Mouse (Mus musculus): ENCODE data around the gene Bag6. TPM values are rescaled to one million over a fixed set of nuclear protein-coding genes. Genes with fewer than 3 reads are reported as not detected.
A peak's percentile ranks its signal among the peaks of the same experiment; 100 is the strongest.

Bag6 gene
- polyA plus RNA-seq, 1 experiment from 2014 or later = 57.8 TPM

GRCm38 (mm10) chr17:35174201-35174977 lies 39.4 kb downstream of the Bag6 start:
- no peak for ATAC-seq (ENCODE audit: insufficient number of reproducible peaks, low FRiP score, low TSS enrichment, low read depth)
- no peaks in the 10 kb centered on the region for H3K27me3 ChIP-seq
- H3K9ac ChIP-seq = no peak overlapping the region
- H3K4me2 ChIP-seq (replicated peaks) = no peak overlapping the region
- no peaks in the 10 kb centered on the region for H3K36me3 ChIP-seq
- no peaks in the 10 kb centered on the region for H3K9me3 ChIP-seq (replicated peaks)
- no peak overlapping the region for H3K4me3 ChIP-seq (replicated peaks)
- H3K4me1 ChIP-seq = peaks cover 18% of the 10 kb centered on the region
- 52% methylated on average over 8 of the region's 8 CpGs for WGBS
- 0 out of 2 replicates have a peak overlapping the region, but pooled peaks have one; percentile 22 for H3K27ac ChIP-seq (replicated peaks)

- no peak for ATAC-seq (ENCODE audit: insufficient number of reproducible peaks, low FRiP score, low TSS enrichment, low read depth)
- no peak overlapping the region for H3K4me3 ChIP-seq (replicated peaks)
- H3K9me3 ChIP-seq (replicated peaks) = no peaks in the 10 kb centered on the region
- peaks cover 18% of the 10 kb centered on the region for H3K4me1 ChIP-seq
- H3K27me3 ChIP-seq = no peaks in the 10 kb centered on the region
- no peak overlapping the region for H3K9ac ChIP-seq
- H3K27ac ChIP-seq (replicated peaks) = no peak overlapping the region
- H3K36me3 ChIP-seq = no peaks in the 10 kb centered on the region
- no peak overlapping the region for H3K4me2 ChIP-seq (replicated peaks)
- 61% methylated on average over 6 of the region's 6 CpGs for WGBS
These were observed 40.4 kb downstream of the Bag6 start for GRCm38 (mm10) chr17:35175382-35175781.

- ATAC-seq (ENCODE audit: insufficient number of reproducible peaks, low FRiP score, low TSS enrichment, low read depth) = no peak
- Histone ChIP-seq H3K9me3 (replicated peaks) (no peaks in the 10 kb centered on the region), H3K4me3 (replicated peaks) (no peak within 1 kb of the TSS), H3K4me1 (peaks cover 18% of the 10 kb centered on the region), H3K9ac (no peak within 1 kb of the TSS), H3K4me2 (replicated peaks) (no peak within 1 kb of the TSS), H3K27ac (replicated peaks) (no peak within 1 kb of the TSS), H3K27me3 (no peaks in the 10 kb centered on the region), H3K36me3 (no peaks in the 10 kb centered on the region)
- 47% methylated on average over 2 of the region's 2 CpGs for WGBS
These were observed 41.0 kb downstream of the Bag6 start, which contains the start of gene Aif1 for GRCm38 (mm10) chr17:35175968-35176367. TSS of gene Aif1 (minus strand) at chr17:35176068.

GRCm38 (mm10) chr17:35178528-35178927 lies 43.5 kb downstream of the Bag6 start:
- no peak overlapping the region for H3K27ac ChIP-seq (replicated peaks)
- H3K4me3 ChIP-seq (replicated peaks) = no peak overlapping the region
- peaks cover 10% of the 10 kb centered on the region for H3K4me1 ChIP-seq
- ATAC-seq (ENCODE audit: insufficient number of reproducible peaks, low FRiP score, low TSS enrichment, low read depth) = peak; percentile 39; the same call in 1 of the 2 replicates
- H3K27me3 ChIP-seq = no peaks in the 10 kb centered on the region
- H3K9me3 ChIP-seq (replicated peaks) = no peaks in the 10 kb centered on the region
- no peak overlapping the region for H3K9ac ChIP-seq
- 10% methylated on average over 5 of the region's 5 CpGs for WGBS
- no peak overlapping the region for H3K4me2 ChIP-seq (replicated peaks)
- no peaks in the 10 kb centered on the region for H3K36me3 ChIP-seq

- WGBS = 75% methylated on average over 5 of the region's 5 CpGs
These were observed 45.1 kb downstream of the Bag6 start for GRCm38 (mm10) chr17:35180093-35180492.

GRCm38 (mm10) chr17:35185639-35186611 lies 50.9 kb downstream of the Bag6 start:
- Histone ChIP-seq H3K4me1 (peaks cover 13% of the 10 kb centered on the region; the same call in 1 of the 2 replicates), H3K27me3 (no peaks in the 10 kb centered on the region), H3K36me3 (no peaks in the 10 kb centered on the region), H3K4me2 (replicated peaks) (peak overlapping the region; percentile 45), H3K4me3 (replicated peaks) (peak overlapping the region; percentile 48), H3K27ac (replicated peaks) (peak overlapping the region; percentile 78), H3K9me3 (replicated peaks) (no peaks in the 10 kb centered on the region), H3K9ac (no peak overlapping the region)
- 1% methylated on average over 18 of the region's 18 CpGs for WGBS
- ATAC-seq (ENCODE audit: insufficient number of reproducible peaks, low FRiP score, low TSS enrichment, low read depth) = peak; percentile 77

More at GRCm38 (mm10) chr17:35180093-35180492, 45.1 kb downstream of the Bag6 start:
- ATAC-seq (ENCODE audit: insufficient number of reproducible peaks, low FRiP score, low TSS enrichment, low read depth) = no peak
- no peaks in the 10 kb centered on the region for H3K27me3 ChIP-seq
- no peak overlapping the region for H3K9ac ChIP-seq
- no peak overlapping the region for H3K4me2 ChIP-seq (replicated peaks)
- no peak overlapping the region for H3K27ac ChIP-seq (replicated peaks)
- no peaks in the 10 kb centered on the region for H3K9me3 ChIP-seq (replicated peaks)
- H3K4me3 ChIP-seq (replicated peaks) = no peak overlapping the region
- no peaks in the 10 kb centered on the region for H3K36me3 ChIP-seq
- no peaks in the 10 kb centered on the region for H3K4me1 ChIP-seq

- Histone ChIP-seq H3K4me3 (replicated peaks) (peak overlapping the region; percentile 48), H3K4me2 (replicated peaks) (peak overlapping the region; percentile 45), H3K9me3 (replicated peaks) (no peaks in the 10 kb centered on the region), H3K9ac (no peak overlapping the region), H3K36me3 (no peaks in the 10 kb centered on the region), H3K4me1 (peaks cover 13% of the 10 kb centered on the region; the same call in 1 of the 2 replicates), H3K27me3 (no peaks in the 10 kb centered on the region), H3K27ac (replicated peaks) (peak overlapping the region; percentile 78)
- WGBS = under 1% methylated on average over 4 of the region's 4 CpGs
- 0 out of 2 replicates have a peak, but pooled peaks have one; percentile 9 for ATAC-seq (ENCODE audit: insufficient number of reproducible peaks, low FRiP score, low TSS enrichment, low read depth)
These were observed 51.7 kb downstream of the Bag6 start for GRCm38 (mm10) chr17:35186681-35187080.

GRCm38 (mm10) chr17:35187345-35187744 lies 52.4 kb downstream of the Bag6 start:
- Histone ChIP-seq H3K4me1 (peaks cover 13% of the 10 kb centered on the region; the same call in 1 of the 2 replicates), H3K36me3 (no peaks in the 10 kb centered on the region), H3K27ac (replicated peaks) (no peak overlapping the region), H3K27me3 (no peaks in the 10 kb centered on the region), H3K9me3 (replicated peaks) (no peaks in the 10 kb centered on the region), H3K4me3 (replicated peaks) (no peak overlapping the region), H3K4me2 (replicated peaks) (no peak overlapping the region), H3K9ac (no peak overlapping the region)
- no peak for ATAC-seq (ENCODE audit: insufficient number of reproducible peaks, low FRiP score, low TSS enrichment, low read depth)
- WGBS = 67% methylated on average over 4 of the region's 4 CpGs

GRCm38 (mm10) chr17:35187959-35188610 lies 53.1 kb downstream of the Bag6 start, which contains the start of gene Lst1:
TSS of gene Lst1 (minus strand) at chr17:35188439.
- Histone ChIP-seq H3K36me3 (no peaks in the 10 kb centered on the region), H3K27me3 (no peaks in the 10 kb centered on the region), H3K27ac (replicated peaks) (no peak within 1 kb of the TSS), H3K9ac (no peak within 1 kb of the TSS), H3K4me2 (replicated peaks) (no peak within 1 kb of the TSS), H3K4me3 (replicated peaks) (no peak within 1 kb of the TSS), H3K9me3 (replicated peaks) (no peaks in the 10 kb centered on the region), H3K4me1 (peaks cover 13% of the 10 kb centered on the region; the same call in 1 of the 2 replicates)
- ATAC-seq (ENCODE audit: insufficient number of reproducible peaks, low FRiP score, low TSS enrichment, low read depth) = no peak
- WGBS = 75% methylated on average over 7 of the region's 7 CpGs

- no peaks in the 10 kb centered on the region for H3K9me3 ChIP-seq (replicated peaks)
- no peak for ATAC-seq (ENCODE audit: insufficient number of reproducible peaks, low FRiP score, low TSS enrichment, low read depth)
- no peak overlapping the region for H3K9ac ChIP-seq
- H3K4me2 ChIP-seq (replicated peaks) = no peak overlapping the region
- no peak overlapping the region for H3K27ac ChIP-seq (replicated peaks)
- no peak overlapping the region for H3K4me3 ChIP-seq (replicated peaks)
- H3K4me1 ChIP-seq = peaks cover 13% of the 10 kb centered on the region; the same call in 1 of the 2 replicates
- 57% methylated on average over 1 of the region's 1 CpGs for WGBS
- H3K27me3 ChIP-seq = peaks cover 5% of the 10 kb centered on the region; the same call in 1 of the 2 replicates
- no peaks in the 10 kb centered on the region for H3K36me3 ChIP-seq
These were observed 54.2 kb downstream of the Bag6 start for GRCm38 (mm10) chr17:35189186-35189585.

All from embryonic facial prominence, embryonic 15.5 days (tissue).